In the genomic region with DNA sequence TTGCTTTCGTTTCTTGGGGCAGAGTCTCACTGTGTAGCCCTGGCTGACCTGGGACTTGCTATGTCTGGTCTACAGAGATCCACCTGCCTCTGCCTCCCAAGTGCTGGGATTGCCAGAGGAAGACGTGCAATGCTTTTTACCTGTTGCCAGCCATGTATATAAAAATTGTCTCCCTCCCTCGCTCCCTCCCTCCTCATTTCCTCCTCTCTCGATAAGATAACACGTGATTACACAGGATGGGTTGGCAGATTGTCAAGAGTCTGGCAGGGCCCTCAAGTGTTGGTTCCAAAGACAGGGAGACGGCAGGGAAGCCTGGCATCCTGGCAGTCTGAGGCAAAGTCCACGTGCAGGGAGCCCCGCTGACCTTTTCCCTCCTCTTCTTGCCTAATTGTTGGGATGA, we compare ENCODE assay signal across 11 mouse cellular contexts. TPM values are rescaled to one million over a fixed set of nuclear protein-coding genes. Genes with fewer than 3 reads are reported as not detected.
DNase-seq lines count a peak whose midpoint lies in the region; ATAC-seq lines count a peak whose summit lies in the region.
"Had no signal": no experiment of that assay in that cellular context is flagged by ENCODE, and none has a peak within 500 bp of the region (broad histone marks: within the 10 kb centered on the region; RNA-seq: fewer than 3 reads in every experiment).

No protein-coding gene starts in this region.

- no peaks in the 10 kb centered on the region for H3K27me3 ChIP-seq in forebrain, embryonic 14.5 days (replicated peaks; ENCODE audit: control insufficient read depth, insufficient read depth, low read length)
- H3K27me3 ChIP-seq in forebrain, embryonic 15.5 days = no peaks in the 10 kb centered on the region
- peaks cover 24% of the 10 kb centered on the region for H3K27me3 ChIP-seq in megakaryocyte, embryonic 14.5 days (replicated peaks)
- H3K27me3 ChIP-seq in forebrain, embryonic 13.5 days = no peaks in the 10 kb centered on the region
- H3K27me3 ChIP-seq: embryonic facial prominence, embryonic 13.5 days; stomach, embryonic 15.5 days had no signal

- no peaks in the 10 kb centered on the region for H3K9me3 ChIP-seq in forebrain, embryonic 14.5 days (replicated peaks; ENCODE audit: control insufficient read depth, low read length)
- H3K9me3 ChIP-seq in forebrain, embryonic 15.5 days = no peaks in the 10 kb centered on the region
- H3K9me3 ChIP-seq in megakaryocyte, embryonic 14.5 days = no peaks in the 10 kb centered on the region
- no peaks in the 10 kb centered on the region for H3K9me3 ChIP-seq in forebrain, embryonic 13.5 days (replicated peaks)
- H3K9me3 ChIP-seq: embryonic facial prominence, embryonic 13.5 days; midbrain, embryonic 10.5 days; stomach, embryonic 15.5 days had no signal

- DNase-seq in forebrain, embryonic 14.5 days (ENCODE audit: low spot score) = peak; percentile 81
- peak; percentile 50 for DNase-seq in kidney, adult 9 months
- DNase-seq in testis, postnatal 14 days (ENCODE audit: low spot score) = no peak

- WGBS in forebrain, embryonic 14.5 days = 49% methylated on average over 8 of the region's 8 CpGs
- 52% methylated on average over 8 of the region's 8 CpGs for WGBS in forebrain, embryonic 15.5 days
- 47% methylated on average over 8 of the region's 8 CpGs for WGBS in macrophage (ENCODE audit: missing documents)
- 64% methylated on average over 8 of the region's 8 CpGs for WGBS in forebrain, embryonic 13.5 days

- H3K9ac ChIP-seq in forebrain, embryonic 14.5 days (ENCODE audit: low read length) = no peak overlapping the region
- H3K9ac ChIP-seq in forebrain, embryonic 15.5 days (replicated peaks) = no peak overlapping the region
- no peak overlapping the region for H3K9ac ChIP-seq in forebrain, embryonic 13.5 days
- H3K9ac ChIP-seq: embryonic facial prominence, embryonic 13.5 days; stomach, embryonic 15.5 days had no signal

- no peak overlapping the region for H3K4me3 ChIP-seq in forebrain, embryonic 14.5 days (ENCODE audit: low read depth, low read length)
- H3K4me3 ChIP-seq in forebrain, embryonic 15.5 days = no peak overlapping the region
- H3K4me3 ChIP-seq in megakaryocyte, embryonic 14.5 days (replicated peaks) = peak overlapping the region; percentile 33
- no peak overlapping the region; the same call in 1 of the 2 replicates for H3K4me3 ChIP-seq in macrophage (ENCODE audit: inconsistent target)
- no peak overlapping the region for H3K4me3 ChIP-seq in forebrain, embryonic 13.5 days
- H3K4me3 ChIP-seq: embryonic facial prominence, embryonic 13.5 days; midbrain, embryonic 10.5 days; stomach, embryonic 15.5 days had no signal

- ATAC-seq in forebrain, embryonic 14.5 days = no peak
- ATAC-seq in forebrain, embryonic 15.5 days (replicated peaks) = no peak
- no peak for ATAC-seq in megakaryocyte, adult 5-6 weeks (ENCODE audit: poor library complexity, severe bottlenecking)
- ATAC-seq in forebrain, embryonic 13.5 days = no peak

- H3K79me2 ChIP-seq in macrophage (ENCODE audit: inconsistent target) = peaks cover 16% of the 10 kb centered on the region; the same call in 1 of the 2 replicates

- no peak overlapping the region for H3K27ac ChIP-seq in forebrain, embryonic 14.5 days (ENCODE audit: low read depth, low read length)
- no peak overlapping the region for H3K27ac ChIP-seq in forebrain, embryonic 15.5 days (replicated peaks)
- H3K27ac ChIP-seq in macrophage = peak overlapping the region; percentile 41
- H3K27ac ChIP-seq in forebrain, embryonic 13.5 days = no peak overlapping the region
- H3K27ac ChIP-seq: stomach, embryonic 15.5 days had no signal

- H3K4me1 ChIP-seq in forebrain, embryonic 14.5 days (ENCODE audit: control insufficient read depth, insufficient read depth, low read length) = no peaks in the 10 kb centered on the region
- H3K4me1 ChIP-seq in forebrain, embryonic 15.5 days = peaks cover 8% of the 10 kb centered on the region; the same call in 1 of the 2 replicates
- H3K4me1 ChIP-seq in megakaryocyte, embryonic 14.5 days = peaks cover 30% of the 10 kb centered on the region
- H3K4me1 ChIP-seq in forebrain, embryonic 13.5 days = 0 out of 2 replicates have a peak, but pooled peaks cover under 1% of the 10 kb centered on the region

- no peaks in the 10 kb centered on the region for H3K36me3 ChIP-seq in forebrain, embryonic 14.5 days (ENCODE audit: control insufficient read depth, insufficient read depth, low read length)
- H3K36me3 ChIP-seq in forebrain, embryonic 15.5 days = no peaks in the 10 kb centered on the region
- peaks cover 47% of the 10 kb centered on the region for H3K36me3 ChIP-seq in megakaryocyte, embryonic 14.5 days (replicated peaks; ENCODE audit: low read length)
- H3K36me3 ChIP-seq in macrophage (ENCODE audit: inconsistent target) = no peaks in the 10 kb centered on the region
- no peaks in the 10 kb centered on the region for H3K36me3 ChIP-seq in forebrain, embryonic 13.5 days (ENCODE audit: poor library complexity, severe bottlenecking)
- H3K36me3 ChIP-seq: stomach, embryonic 15.5 days had no signal

- no peak overlapping the region for H3K4me2 ChIP-seq in forebrain, embryonic 14.5 days (ENCODE audit: low read length)
- H3K4me2 ChIP-seq in forebrain, embryonic 15.5 days (replicated peaks) = no peak overlapping the region
- H3K4me2 ChIP-seq in forebrain, embryonic 13.5 days = no peak overlapping the region
- H3K4me2 ChIP-seq: embryonic facial prominence, embryonic 13.5 days; stomach, embryonic 15.5 days had no signal

RNA-seq across cellular contexts. Expression of gene Smad6, which starts 32.2 kb away (rescaled TPM):
- 1.8 and 1.9 TPM in 2 replicates for polyA plus RNA-seq in forebrain, embryonic 14.5 days (2014; fragmentation: Nextera tagmentation; extraction: Ambion mirVana)
- 2.0 and 2.4 TPM in 2 replicates for polyA plus RNA-seq in forebrain, embryonic 15.5 days (2015; fragmentation: Nextera tagmentation; extraction: Ambion mirVana)
- polyA plus RNA-seq in megakaryocyte, embryonic 14.5 days (2012; ENCODE audit: insufficient read depth, low replicate concordance) = 19.3 and 52.2 TPM in 2 replicates
- 0.52 and 0.96 TPM in 2 replicates for total RNA-seq in megakaryocyte, adult 5-6 weeks (2015)
- total RNA-seq in megakaryocyte, adult 5-6 weeks (2017) = 1.3 and 1.7 TPM in 2 replicates
- total RNA-seq in macrophage (2018; cell fraction: chromatin; rRNA removed) = 1 to 10 TPM in 13 of 26 experiments, under 1 TPM in 12, not detected in 1; 0.25 to 9.1 (median 1.2) TPM
- under 1 TPM; 0.05 to 0.81 (median 0.31) TPM for total RNA-seq in macrophage (2018; cell fraction: cytosol; rRNA removed)
- 10 to 100 TPM in 2 of 26 experiments, 1 to 10 TPM in 7, under 1 TPM in 16, not detected in 1; 0.27 to 10.6 (median 0.89) TPM for total RNA-seq in macrophage (2018; cell fraction: nucleus; rRNA removed)
- polyA plus RNA-seq in macrophage (2018) = 0.09 to 5.5 TPM (median 0.29 TPM) in 3 replicates
- polyA plus RNA-seq in forebrain, embryonic 13.5 days (2015; fragmentation: Nextera tagmentation; extraction: Ambion mirVana) = 1.6 and 1.7 TPM in 2 replicates
